11 mouse cellular contexts compared by ENCODE assay signal in the genomic region with DNA sequence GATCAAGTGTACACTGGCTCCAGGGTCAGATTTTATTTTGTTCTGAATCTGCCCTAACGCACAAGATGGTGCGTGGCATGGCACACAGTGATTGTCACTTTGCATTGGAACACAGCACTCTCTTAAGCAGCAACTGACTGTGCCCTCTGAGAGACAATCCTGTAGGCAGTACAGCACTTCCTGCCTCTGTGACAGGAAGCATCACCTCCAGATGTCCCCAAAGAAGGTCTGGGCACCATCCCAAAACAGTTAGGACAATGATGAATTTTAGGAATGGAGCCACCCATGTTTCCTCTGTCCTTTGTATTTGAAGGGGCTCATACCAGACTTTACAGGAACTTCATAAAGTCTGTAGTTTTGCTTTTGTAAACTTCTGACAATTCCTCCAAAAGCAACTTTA. TPM values are rescaled to one million over a fixed set of nuclear protein-coding genes. Genes with fewer than 3 reads are reported as not detected.
A peak's percentile ranks its signal among the peaks of the same experiment; 100 is the strongest.
DNase-seq lines count a peak whose midpoint lies in the region; ATAC-seq and TF ChIP-seq lines count a peak whose summit lies in the region.
"Had no signal": no experiment of that assay in that cellular context is flagged by ENCODE, and none has a peak within 500 bp of the region (broad histone marks: within the 10 kb centered on the region; RNA-seq: fewer than 3 reads in every experiment).

No protein-coding gene starts in this region.

- no peak overlapping the region for H3K4me3 ChIP-seq in liver, embryonic 11.5 days (ENCODE audit: low read depth, low read length)
- H3K4me3 ChIP-seq in heart, embryonic 13.5 days, result no peak overlapping the region
- no peak overlapping the region for H3K4me3 ChIP-seq in kidney, postnatal 0 days (replicated peaks; ENCODE audit: low read depth, low read length)
- H3K4me3 ChIP-seq: midbrain, embryonic 12.5 days had no signal

- no peak overlapping the region for H3K4me2 ChIP-seq in liver, embryonic 11.5 days
- no peak overlapping the region for H3K4me2 ChIP-seq in heart, embryonic 13.5 days
- H3K4me2 ChIP-seq in kidney, postnatal 0 days (ENCODE audit: low read length), result no peak overlapping the region
- H3K4me2 ChIP-seq: midbrain, embryonic 12.5 days had no signal

- no peak overlapping the region for H3K9ac ChIP-seq in liver, embryonic 11.5 days (ENCODE audit: low read depth, low read length)
- no peak overlapping the region for H3K9ac ChIP-seq in heart, embryonic 13.5 days
- H3K9ac ChIP-seq in kidney, postnatal 0 days (ENCODE audit: low read depth, low read length), result no peak overlapping the region
- H3K9ac ChIP-seq: midbrain, embryonic 12.5 days had no signal

- DNase-seq in liver, embryonic 11.5 days (ENCODE audit: low spot score), result no peak
- no peak for DNase-seq in liver
- no peak for DNase-seq in kidney, postnatal 0 days (ENCODE audit: low spot score)
- peak; percentile 33 to 51 for DNase-seq in lung, postnatal 4 days
- no peak for DNase-seq in layer of hippocampus, adult 9-10 months (ENCODE audit: low spot score)
- DNase-seq in cerebellum, postnatal 4 days (ENCODE audit: low spot score in 2 of 2), result no peak
- no peak for DNase-seq in right cerebral cortex, postnatal 10 days (ENCODE audit: low spot score in 2 of 2)
- DNase-seq: cerebellum, postnatal 36 days had no signal

- no peaks in the 10 kb centered on the region; the same call in 1 of the 2 replicates for H3K9me3 ChIP-seq in liver, embryonic 11.5 days (ENCODE audit: control insufficient read depth, low read length)
- no peaks in the 10 kb centered on the region for H3K9me3 ChIP-seq in heart, embryonic 13.5 days
- no peaks in the 10 kb centered on the region for H3K9me3 ChIP-seq in kidney, postnatal 0 days (replicated peaks; ENCODE audit: low read length)
- H3K9me3 ChIP-seq: midbrain, embryonic 12.5 days had no signal

- WGBS in liver, embryonic 11.5 days, result 84% methylated on average over 2 of the region's 2 CpGs
- 82% methylated on average over 2 of the region's 2 CpGs for WGBS in heart, embryonic 13.5 days
- WGBS in kidney, postnatal 0 days, result 76% methylated on average over 2 of the region's 2 CpGs

- peak overlapping the region; percentile 32; the same call in 1 of the 2 replicates for H3K27ac ChIP-seq in liver, embryonic 11.5 days (ENCODE audit: low read depth, low read length)
- peak overlapping the region; percentile 21 for H3K27ac ChIP-seq in heart, embryonic 13.5 days (replicated peaks)
- H3K27ac ChIP-seq in kidney, postnatal 0 days, result 0 out of 2 replicates have a peak overlapping the region, but pooled peaks have one; percentile 14
- H3K27ac ChIP-seq: midbrain, embryonic 12.5 days had no signal

- H3K36me3 ChIP-seq in liver, embryonic 11.5 days (ENCODE audit: control insufficient read depth, insufficient read depth, low read length), result no peaks in the 10 kb centered on the region
- H3K36me3 ChIP-seq in heart, embryonic 13.5 days, result no peaks in the 10 kb centered on the region
- no peaks in the 10 kb centered on the region for H3K36me3 ChIP-seq in kidney, postnatal 0 days (ENCODE audit: insufficient read depth, low read length)
- H3K36me3 ChIP-seq: midbrain, embryonic 12.5 days had no signal

- H3K4me1 ChIP-seq in liver, embryonic 11.5 days (replicated peaks; ENCODE audit: control insufficient read depth, insufficient read depth, low read length), result peaks cover 68% of the 10 kb centered on the region
- H3K4me1 ChIP-seq in heart, embryonic 13.5 days, result peaks cover 57% of the 10 kb centered on the region
- peaks cover 20% of the 10 kb centered on the region for H3K4me1 ChIP-seq in kidney, postnatal 0 days (replicated peaks; ENCODE audit: insufficient read depth, low read length)

- no peak for ATAC-seq in liver, embryonic 11.5 days (replicated peaks; ENCODE audit: low FRiP score)
- ATAC-seq in heart, embryonic 13.5 days (ENCODE audit: extremely low read depth, insufficient number of reproducible peaks, low FRiP score, low TSS enrichment), result no peak
- ATAC-seq in kidney, postnatal 0 days (replicated peaks; ENCODE audit: low FRiP score, low read depth), result no peak

- no peak for TF ChIP-seq CTCF in kidney, postnatal 0 days (IDR thresholded peaks at IDR 0.05; ENCODE audit: low read depth)

- no peaks in the 10 kb centered on the region for H3K27me3 ChIP-seq in liver, embryonic 11.5 days (replicated peaks; ENCODE audit: control insufficient read depth, insufficient read depth, low read length)
- no peaks in the 10 kb centered on the region for H3K27me3 ChIP-seq in heart, embryonic 13.5 days (replicated peaks)
- no peaks in the 10 kb centered on the region for H3K27me3 ChIP-seq in kidney, postnatal 0 days (ENCODE audit: insufficient read depth, low read length)
- H3K27me3 ChIP-seq: CH12.LX; midbrain, embryonic 12.5 days had no signal

RNA-seq across cellular contexts. Expression of a gene that starts 54.0 kb away (rescaled TPM):
- 20.1 and 20.5 TPM in 2 replicates for polyA plus RNA-seq in liver, embryonic 11.5 days (2014; fragmentation: Nextera tagmentation; extraction: Ambion mirVana)
- 5.8 and 6.6 TPM in 2 replicates for polyA plus RNA-seq in heart, embryonic 13.5 days (2015; fragmentation: Nextera tagmentation; extraction: Ambion mirVana)
- polyA plus RNA-seq in kidney, postnatal 0 days (2015; fragmentation: Nextera tagmentation; extraction: Ambion mirVana), result 7.8 and 8.7 TPM in 2 replicates

RNA-seq across cellular contexts. Expression of a gene that starts 54.2 kb away (rescaled TPM):
- polyA plus RNA-seq in liver, embryonic 11.5 days (2014; fragmentation: Nextera tagmentation; extraction: Ambion mirVana), result 0.21 and 0.48 TPM in 2 replicates
- 0.29 TPM in 2 replicates for polyA plus RNA-seq in heart, embryonic 13.5 days (2015; fragmentation: Nextera tagmentation; extraction: Ambion mirVana)
- 0.43 and 0.54 TPM in 2 replicates for polyA plus RNA-seq in kidney, postnatal 0 days (2015; fragmentation: Nextera tagmentation; extraction: Ambion mirVana)

Comparison
In these comparisons a context has a peak if more than half of its experiments do, and no peak if none do; other contexts are left out.
1. DNase-seq: peak in lung, postnatal 4 days (2 of 2); none in liver, embryonic 11.5 days (single experiment), liver (single experiment), kidney, postnatal 0 days (single experiment), layer of hippocampus, adult 9-10 months (single experiment), cerebellum, postnatal 4 days (0 of 2) and right cerebral cortex, postnatal 10 days (0 of 2).
2. Peak in every context shown above with its lines, with median percentiles within 50 percentile points of each other: H3K27ac ChIP-seq.